Mouse (Mus musculus): ENCODE results near the gene Dph1.

DNA sequence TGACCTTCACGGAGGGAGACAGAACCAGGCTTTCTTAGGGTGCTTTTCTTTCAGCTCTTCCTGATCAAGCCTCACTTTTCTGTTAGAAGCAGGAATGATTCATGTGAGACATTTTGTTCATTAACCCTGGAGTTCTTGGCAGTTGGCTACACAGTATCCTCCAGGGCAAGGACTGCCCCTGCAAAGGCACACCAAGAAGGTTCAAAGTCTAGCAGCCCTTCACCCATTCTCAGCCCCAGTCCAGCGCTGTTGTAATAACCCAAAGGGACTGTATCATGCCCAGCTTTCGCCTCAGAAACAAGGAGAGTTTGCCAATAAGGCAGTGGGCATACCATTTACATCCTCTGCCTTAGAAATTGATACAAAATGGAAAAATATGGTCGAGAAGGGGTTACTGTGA lies 55.7 kb downstream of the Dph1 start:
- TF ChIP-seq CTCF (IDR thresholded peaks at IDR 0.05; ENCODE audit: insufficient read depth, low read depth, low read length) (no peak), POLR2A (IDR thresholded peaks at IDR 0.05; ENCODE audit: insufficient read depth, low read depth, low read length) (no peak)

All from olfactory bulb, adult 2 months (tissue).